In the genomic region with DNA sequence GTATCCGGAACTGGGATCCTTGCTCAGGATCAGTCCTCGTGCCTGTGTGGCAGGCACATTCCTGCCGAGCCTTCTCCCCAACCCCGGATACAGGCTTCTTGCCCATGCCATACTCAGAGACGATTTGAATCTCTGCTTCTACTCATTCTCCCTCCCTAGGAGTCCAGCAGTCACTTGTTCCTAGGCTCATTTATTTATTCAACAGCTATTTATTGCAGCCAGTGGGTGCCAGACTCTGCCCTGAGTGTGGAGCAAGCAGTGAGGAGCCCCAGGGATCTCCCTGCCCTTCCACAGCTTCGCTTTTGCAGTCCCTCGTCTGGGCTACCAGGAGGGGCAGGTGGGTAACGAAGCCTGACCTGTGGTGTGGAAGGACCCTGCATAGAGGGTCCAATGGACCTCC, we compare ENCODE assay signal across 26 mouse cellular contexts. TPM values are rescaled to one million over a fixed set of nuclear protein-coding genes. Genes with fewer than 3 reads are reported as not detected.
DNase-seq lines count a peak whose midpoint lies in the region; ATAC-seq and TF ChIP-seq lines count a peak whose summit lies in the region.
"Had no signal": no experiment of that assay in that cellular context is flagged by ENCODE, and none has a peak within 500 bp of the region (broad histone marks: within the 10 kb centered on the region; RNA-seq: fewer than 3 reads in every experiment).

No protein-coding gene starts in this region.

- no peak for ATAC-seq in liver, embryonic 11.5 days (replicated peaks; ENCODE audit: low FRiP score)
- ATAC-seq in intestine, embryonic 15.5 days = peak; percentile 44; the same call in 1 of the 2 replicates
- no peak for ATAC-seq in intestine, postnatal 0 days
- ATAC-seq: CD4-positive, CD25-positive, alpha-beta regulatory T cell, adult 4 months; forebrain, embryonic 15.5 days; hindbrain, embryonic 16.5 days had no signal

- DNase-seq in liver, adult 2 months (ENCODE audit: extremely low read depth, low read depth, low spot score) = peak; percentile 68
- DNase-seq in liver, embryonic 11.5 days (ENCODE audit: low spot score) = no peak
- no peak for DNase-seq in testis, postnatal 10 days (ENCODE audit: low spot score)
- DNase-seq in ovary, postnatal 36 days (ENCODE audit: low spot score) = no peak
- DNase-seq: adrenal gland, adult 2 months; adrenal gland, postnatal 14 days; cerebellum, adult 11-12 months; cerebellum, adult 8-10 months; cerebellum, postnatal 10 days; cerebellum, postnatal 36 days; embryo, embryonic 11 days; gastrocnemius, postnatal 10 days; gastrocnemius, postnatal 36 days; heart, postnatal 10 days; heart, postnatal 36 days had no signal

- peak overlapping the region; percentile 4; the same call in 1 of the 2 replicates for H3K4me3 ChIP-seq in liver, adult 2 months (ENCODE audit: insufficient read depth, low read depth, low read length)
- H3K4me3 ChIP-seq in liver, embryonic 11.5 days (ENCODE audit: low read depth, low read length) = no peak overlapping the region
- H3K4me3 ChIP-seq in intestine, embryonic 15.5 days (replicated peaks) = no peak overlapping the region
- no peak overlapping the region for H3K4me3 ChIP-seq in intestine, postnatal 0 days (ENCODE audit: low read depth, low read length)
- H3K4me3 ChIP-seq: forebrain, embryonic 10.5 days; forebrain, embryonic 15.5 days; heart, embryonic 15.5 days; hindbrain, embryonic 10.5 days; hindbrain, embryonic 13.5 days had no signal

- H3K27me3 ChIP-seq in liver, adult 2 months (ENCODE audit: control insufficient read depth, insufficient read depth, low read length) = no peaks in the 10 kb centered on the region
- H3K27me3 ChIP-seq in liver, embryonic 11.5 days (replicated peaks; ENCODE audit: control insufficient read depth, insufficient read depth, low read length) = no peaks in the 10 kb centered on the region
- no peaks in the 10 kb centered on the region for H3K27me3 ChIP-seq in intestine, embryonic 15.5 days (replicated peaks)
- no peaks in the 10 kb centered on the region for H3K27me3 ChIP-seq in intestine, postnatal 0 days (replicated peaks; ENCODE audit: control insufficient read depth, insufficient read depth, low read length)
- H3K27me3 ChIP-seq: forebrain, embryonic 15.5 days; heart, embryonic 15.5 days had no signal

- peak overlapping the region; percentile 67 for H3K9ac ChIP-seq in liver, adult 2 months (ENCODE audit: low read depth, low read length)
- no peak overlapping the region for H3K9ac ChIP-seq in liver, embryonic 11.5 days (ENCODE audit: low read depth, low read length)
- no peak overlapping the region for H3K9ac ChIP-seq in intestine, embryonic 15.5 days
- no peak overlapping the region for H3K9ac ChIP-seq in intestine, postnatal 0 days (ENCODE audit: low read depth, low read length)
- H3K9ac ChIP-seq: forebrain, embryonic 15.5 days; heart, embryonic 15.5 days; hindbrain, embryonic 13.5 days had no signal

- peak overlapping the region; percentile 86 for H3K27ac ChIP-seq in liver, adult 2 months (replicated peaks; ENCODE audit: insufficient read depth, low read depth, low read length)
- H3K27ac ChIP-seq in liver, embryonic 11.5 days (ENCODE audit: low read depth, low read length) = no peak overlapping the region
- 0 out of 2 replicates have a peak overlapping the region, but pooled peaks have one; percentile 32 for H3K27ac ChIP-seq in intestine, embryonic 15.5 days
- no peak overlapping the region for H3K27ac ChIP-seq in intestine, postnatal 0 days (ENCODE audit: low read depth, low read length)
- H3K27ac ChIP-seq: forebrain, embryonic 10.5 days; forebrain, embryonic 15.5 days; heart, embryonic 15.5 days; hindbrain, embryonic 10.5 days; hindbrain, embryonic 13.5 days had no signal

- peaks cover 60% of the 10 kb centered on the region for H3K79me2 ChIP-seq in liver, adult 2 months (ENCODE audit: control insufficient read depth, insufficient read depth, low read length)

- peaks cover 30% of the 10 kb centered on the region for H3K36me3 ChIP-seq in liver, adult 2 months (ENCODE audit: control insufficient read depth, insufficient read depth, low read length)
- no peaks in the 10 kb centered on the region for H3K36me3 ChIP-seq in liver, embryonic 11.5 days (ENCODE audit: control insufficient read depth, insufficient read depth, low read length)
- no peaks in the 10 kb centered on the region for H3K36me3 ChIP-seq in intestine, embryonic 15.5 days
- no peaks in the 10 kb centered on the region for H3K36me3 ChIP-seq in intestine, postnatal 0 days (ENCODE audit: control insufficient read depth, insufficient read depth)
- H3K36me3 ChIP-seq: forebrain, embryonic 10.5 days; forebrain, embryonic 15.5 days; heart, embryonic 15.5 days; hindbrain, embryonic 10.5 days; hindbrain, embryonic 13.5 days had no signal

- TF ChIP-seq POLR2A in liver, adult 2 months (IDR thresholded peaks at IDR 0.05; ENCODE audit: extremely low read depth, insufficient read depth, low read length) = no peak

- no peak overlapping the region for H3K4me2 ChIP-seq in liver, embryonic 11.5 days
- peak overlapping the region; percentile 30 for H3K4me2 ChIP-seq in intestine, embryonic 15.5 days (replicated peaks)
- H3K4me2 ChIP-seq in intestine, postnatal 0 days (replicated peaks; ENCODE audit: low read depth) = peak overlapping the region; percentile 51
- H3K4me2 ChIP-seq: forebrain, embryonic 15.5 days; heart, embryonic 11.5 days; heart, embryonic 15.5 days; hindbrain, embryonic 13.5 days had no signal

- peaks cover 62% of the 10 kb centered on the region for H3K4me1 ChIP-seq in liver, adult 2 months (ENCODE audit: control insufficient read depth, insufficient read depth, low read length)
- no peaks in the 10 kb centered on the region for H3K4me1 ChIP-seq in liver, embryonic 11.5 days (replicated peaks; ENCODE audit: control insufficient read depth, insufficient read depth, low read length)
- H3K4me1 ChIP-seq in intestine, embryonic 15.5 days (replicated peaks) = 0 out of 2 replicates have a peak, but pooled peaks cover 5% of the 10 kb centered on the region
- peaks cover 10% of the 10 kb centered on the region; the same call in 1 of the 2 replicates for H3K4me1 ChIP-seq in intestine, postnatal 0 days (replicated peaks; ENCODE audit: control insufficient read depth, insufficient read depth, low read length)
- H3K4me1 ChIP-seq: forebrain, embryonic 10.5 days; forebrain, embryonic 15.5 days; heart, embryonic 15.5 days; hindbrain, embryonic 10.5 days; hindbrain, embryonic 13.5 days had no signal

- TF ChIP-seq CTCF in liver, adult 2 months (IDR thresholded peaks at IDR 0.05; ENCODE audit: low read depth, low read length) = no peak
- peak; percentile 28 for TF ChIP-seq CTCF in intestine, postnatal 0 days (IDR thresholded peaks at IDR 0.05; ENCODE audit: low read depth)

- H3K9me3 ChIP-seq in liver, embryonic 11.5 days (ENCODE audit: control insufficient read depth, low read length) = no peaks in the 10 kb centered on the region
- H3K9me3 ChIP-seq in intestine, embryonic 15.5 days = no peaks in the 10 kb centered on the region
- H3K9me3 ChIP-seq in intestine, postnatal 0 days (ENCODE audit: control insufficient read depth) = no peaks in the 10 kb centered on the region
- H3K9me3 ChIP-seq: forebrain, embryonic 10.5 days; forebrain, embryonic 15.5 days; heart, embryonic 15.5 days; hindbrain, embryonic 10.5 days; hindbrain, embryonic 13.5 days had no signal

- WGBS in liver, adult 2 months = 22% methylated on average over 8 of the region's 8 CpGs
- WGBS in liver, embryonic 11.5 days = 63% methylated on average over 8 of the region's 8 CpGs
- 53% methylated on average over 8 of the region's 8 CpGs for WGBS in intestine, embryonic 15.5 days
- WGBS in intestine, postnatal 0 days = 41% methylated on average over 8 of the region's 8 CpGs

RNA-seq across cellular contexts. Expression of gene Ppara, which starts 11.4 kb away (rescaled TPM):
- total RNA-seq in liver, adult 2 months (2014; rRNA removed) = 184 and 206 TPM in 2 replicates
- 36.2 and 39.8 TPM in 2 replicates for polyA plus RNA-seq in liver, adult 2 months (2012; rRNA removed)
- polyA plus RNA-seq in liver, embryonic 11.5 days (2014; fragmentation: Nextera tagmentation; extraction: Ambion mirVana) = 2.5 and 3.4 TPM in 2 replicates
- 18.2 and 19.5 TPM in 2 replicates for polyA plus RNA-seq in intestine, embryonic 15.5 days (2015; fragmentation: Nextera tagmentation; extraction: Ambion mirVana)
- polyA plus RNA-seq in intestine, postnatal 0 days (2015; fragmentation: Nextera tagmentation; extraction: Ambion mirVana) = 14.3 and 21.0 TPM in 2 replicates
- total RNA-seq: granulocyte monocyte progenitor cell, adult 5-6 weeks had no signal

Comparison
In these comparisons a context has a peak if more than half of its experiments do, and no peak if none do; other contexts are left out.
1. H3K27ac ChIP-seq: peak in liver, adult 2 months (single experiment) and intestine, embryonic 15.5 days (single experiment); none in liver, embryonic 11.5 days (single experiment) and intestine, postnatal 0 days (single experiment).